Mouse (Mus musculus) forebrain, postnatal 0 days (tissue): ENCODE measurements around the gene Prm3. TPM values are rescaled to one million over a fixed set of nuclear protein-coding genes. Genes with fewer than 3 reads are reported as not detected.
A peak's percentile ranks its signal among the peaks of the same experiment; 100 is the strongest.

Source experiments
- ATAC-seq: fragments of 200-750 bp; cut with Nextera tagmentation; 2 replicates; pipeline ENCODE4 v1.8.0; 2017; ENCODE audit warnings: mild to moderate bottlenecking, moderate library complexity
- DNase-seq: peaks from one replicate; pipeline ENCODE4 v3.0.0-alpha.2; 2015
- H3K27ac ChIP-seq: fragments of 300-500 bp; sonication (generic); 2 replicates; pipeline ENCODE4 v1.5.1; 2014; ENCODE audit warnings: low read depth, mild to moderate bottlenecking, antibody characterized with exemption, low read length, moderate library complexity, mixed read lengths
- H3K27me3 ChIP-seq: fragments of 300-500 bp; sonication (generic); 2 replicates; pipeline ENCODE4 v1.6.1; 2014; ENCODE audit warnings: mild to moderate bottlenecking, low read length, mixed read lengths; ENCODE audit not compliant: insufficient read depth
- H3K36me3 ChIP-seq: fragments of 300-500 bp; sonication (generic); 2 replicates; pipeline ENCODE4 v1.6.1; 2014; ENCODE audit warnings: mild to moderate bottlenecking, moderate library complexity; ENCODE audit not compliant: insufficient read depth
- H3K4me1 ChIP-seq: fragments of 300-500 bp; sonication (generic); 2 replicates; pipeline ENCODE4 v1.6.1; 2014; ENCODE audit warnings: antibody characterized with exemption; ENCODE audit not compliant: insufficient read depth
- H3K4me2 ChIP-seq: fragments of 300-500 bp; sonication (generic); 2 replicates; pipeline ENCODE4 v1.6.1; 2014; ENCODE audit warnings: low read depth, mild to moderate bottlenecking, moderate library complexity
- H3K4me3 ChIP-seq: fragments of 300-500 bp; sonication (generic); 2 replicates; pipeline ENCODE4 v1.5.1; 2014; ENCODE audit warnings: low read depth, low read length, mixed read lengths
- H3K9ac ChIP-seq: fragments of 300-500 bp; sonication (generic); 2 replicates; pipeline ENCODE4 v1.6.1; 2014; ENCODE audit warnings: mild to moderate bottlenecking
- H3K9me3 ChIP-seq: fragments of 300-500 bp; sonication (generic); 2 replicates; pipeline ENCODE4 v1.6.1; 2016; ENCODE audit warnings: low read length
- CTCF ChIP-seq: sonication (generic); IDR thresholded peaks from 2 replicates; pipeline ENCODE4 v1.5.1; 2016; ENCODE audit warnings: antibody characterized with exemption, control low read depth, low read depth
- WGBS: fragments of 180-500 bp; shearing (Covaris S2); extraction: QIAGEN DNeasy Blood & Tissue Kit; methylation state at CpG from one replicate; pipeline ENCODE4 v1.1.7; 2014; 5-methylcytosine and 5-hydroxymethylcytosine counted together
- polyA plus RNA-seq: library from polyadenylated mRNA; unstranded; fragments of >200 nt; fragmentation: Nextera tagmentation; extraction: Ambion mirVana; gene quantifications from 2 replicates; pipeline ENCODE4 v1.2.1, GENCODE M21; 2015
- total RNA-seq: library from RNA; depleted of rRNA; stranded (reverse); fragments of >200 nt; gene quantifications from 2 replicates; pipeline ENCODE4 v1.2.3, GENCODE M21; 2014; rRNA removed

Prm3 gene
- total and polyA plus RNA-seq, 2 experiments from 2014 or later: not detected

GRCm38 (mm10) chr16:10761182-10761581, 29.5 kb downstream of the Prm3 start:
- no peak overlapping the region for H3K4me3 ChIP-seq
- DNase-seq (no peak), ATAC-seq (no peak)
- no peak overlapping the region for H3K4me2 ChIP-seq
- no peaks in the 10 kb centered on the region for H3K27me3 ChIP-seq
- WGBS: 81% methylated on average over 8 of the region's 8 CpGs
- H3K9ac ChIP-seq: no peak overlapping the region
- no peaks in the 10 kb centered on the region for H3K9me3 ChIP-seq
- TF ChIP-seq CTCF: no peak
- no peaks in the 10 kb centered on the region for H3K4me1 ChIP-seq
- H3K27ac ChIP-seq: no peak overlapping the region
- no peaks in the 10 kb centered on the region for H3K36me3 ChIP-seq

- TF ChIP-seq CTCF: no peak
- DNase-seq: no peak
- Histone ChIP-seq H3K4me1 (no peaks in the 10 kb centered on the region), H3K4me2 (no peak overlapping the region), H3K9me3 (no peaks in the 10 kb centered on the region), H3K27me3 (no peaks in the 10 kb centered on the region), H3K36me3 (no peaks in the 10 kb centered on the region), H3K27ac (no peak overlapping the region), H3K9ac (no peak overlapping the region), H3K4me3 (no peak overlapping the region)
- 81% methylated on average over 5 of the region's 6 CpGs for WGBS
- ATAC-seq: no peak
Observed at GRCm38 (mm10) chr16:10756168-10756567, 34.5 kb downstream of the Prm3 start.

GRCm38 (mm10) chr16:10754521-10755296, 36.0 kb downstream of the Prm3 start:
- ATAC-seq: no peak

GRCm38 (mm10) chr16:10749824-10750223, 40.9 kb downstream of the Prm3 start:
- 46% methylated on average over 7 of the region's 7 CpGs for WGBS
- H3K4me2 ChIP-seq: no peak overlapping the region
- H3K27ac ChIP-seq: no peak overlapping the region
- no peak overlapping the region for H3K4me3 ChIP-seq
- no peak overlapping the region for H3K9ac ChIP-seq
- H3K36me3 ChIP-seq: no peaks in the 10 kb centered on the region
- peak; percentile 54 for ATAC-seq
- no peak for TF ChIP-seq CTCF
- no peaks in the 10 kb centered on the region for H3K9me3 ChIP-seq
- no peaks in the 10 kb centered on the region for H3K27me3 ChIP-seq
- no peaks in the 10 kb centered on the region for H3K4me1 ChIP-seq
- DNase-seq: peak; percentile 32

More at GRCm38 (mm10) chr16:10754521-10755296, 36.0 kb downstream of the Prm3 start:
- Histone ChIP-seq H3K4me1 (no peaks in the 10 kb centered on the region), H3K36me3 (no peaks in the 10 kb centered on the region), H3K4me3 (no peak overlapping the region), H3K9ac (no peak overlapping the region), H3K4me2 (no peak overlapping the region), H3K9me3 (no peaks in the 10 kb centered on the region), H3K27me3 (no peaks in the 10 kb centered on the region), H3K27ac (no peak overlapping the region)
- no peak for DNase-seq
- TF ChIP-seq CTCF: no peak
- WGBS: 86% methylated on average over 3 of the region's 3 CpGs

DNA sequence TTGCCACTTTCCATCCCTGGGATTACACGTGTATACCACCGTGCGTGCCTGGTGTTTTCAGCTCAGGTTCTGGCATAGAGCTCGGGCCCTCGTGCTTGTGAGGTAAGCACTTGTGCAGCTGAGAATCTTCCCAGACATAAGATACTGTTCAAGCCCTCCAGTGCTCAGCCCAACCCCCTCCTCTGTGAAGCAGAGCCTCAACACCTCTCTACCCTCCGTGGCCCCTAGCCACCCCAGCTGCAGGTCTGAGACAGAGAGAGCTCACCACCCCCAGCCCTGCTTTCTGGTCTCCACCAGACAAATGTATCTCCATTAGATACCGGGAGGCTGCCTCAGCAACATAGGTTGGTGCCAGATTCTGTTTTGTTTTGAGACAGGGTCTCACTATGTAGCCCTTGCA, 41.5 kb downstream of the Prm3 start:
- H3K4me2 ChIP-seq: no peak overlapping the region
- H3K27me3 ChIP-seq: no peaks in the 10 kb centered on the region
- no peak overlapping the region for H3K4me3 ChIP-seq
- H3K27ac ChIP-seq: no peak overlapping the region
- TF ChIP-seq CTCF: no peak
- H3K36me3 ChIP-seq: no peaks in the 10 kb centered on the region
- DNase-seq (no peak), ATAC-seq (0 out of 2 replicates have a peak, but pooled peaks have one; percentile 8)
- H3K9ac ChIP-seq: no peak overlapping the region
- no peaks in the 10 kb centered on the region for H3K4me1 ChIP-seq
- 82% methylated on average over 7 of the region's 7 CpGs for WGBS
- H3K9me3 ChIP-seq: no peaks in the 10 kb centered on the region

DNA sequence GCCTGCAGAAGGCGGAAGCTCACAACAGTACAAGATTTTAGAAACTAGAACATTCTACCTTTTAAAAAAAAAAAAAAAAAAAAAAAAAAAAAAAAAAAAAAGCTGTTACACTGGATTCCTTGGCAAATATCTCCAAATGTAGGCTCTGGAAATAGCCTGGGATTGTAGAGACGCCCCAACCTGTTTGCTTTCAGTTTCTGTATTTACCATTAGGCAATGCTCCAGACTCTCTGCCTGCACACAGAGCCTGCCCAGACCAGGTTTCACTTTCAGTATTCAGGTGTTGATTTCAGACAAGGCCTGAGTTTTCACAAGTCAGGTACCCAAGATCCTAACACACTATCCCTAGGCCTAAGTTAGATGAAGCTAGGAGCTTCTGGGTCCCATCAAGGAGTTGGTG, 49.6 kb downstream of the Prm3 start:
- ATAC-seq (no peak), DNase-seq (no peak)
- no peaks in the 10 kb centered on the region for H3K27me3 ChIP-seq
- no peaks in the 10 kb centered on the region for H3K9me3 ChIP-seq
- no peak for TF ChIP-seq CTCF
- H3K36me3 ChIP-seq: no peaks in the 10 kb centered on the region
- H3K4me2 ChIP-seq: no peak overlapping the region
- no peak overlapping the region for H3K4me3 ChIP-seq
- no peak overlapping the region for H3K9ac ChIP-seq
- H3K27ac ChIP-seq: no peak overlapping the region
- no peaks in the 10 kb centered on the region for H3K4me1 ChIP-seq
- WGBS: 84% methylated on average over 2 of the region's 2 CpGs

Other genes starting within 250 kb of the Prm3 start
- gene Dexi, start 247.9 kb downstream of the Prm3 start, total RNA-seq: 23.9 and 24.6 TPM in 2 replicates
- gene Dexi, start 247.9 kb downstream of the Prm3 start, polyA plus RNA-seq: 16.1 and 16.2 TPM in 2 replicates
- 43.5 and 52.3 TPM in 2 replicates for gene Clec16a, start 245.6 kb downstream of the Prm3 start, total RNA-seq
- 47.6 and 65.8 TPM in 2 replicates for gene Clec16a, start 245.6 kb downstream of the Prm3 start, polyA plus RNA-seq
- gene Socs1, start 5.4 kb downstream of the Prm3 start, total RNA-seq: 1.5 and 4.0 TPM in 2 replicates
- gene Socs1, start 5.4 kb downstream of the Prm3 start, polyA plus RNA-seq: 2.6 and 2.7 TPM in 2 replicates
- gene Tnp2, start 2.3 kb downstream of the Prm3 start, total RNA-seq: not detected in 2 replicates
- not detected in 2 replicates for gene Tnp2, start 2.3 kb downstream of the Prm3 start, polyA plus RNA-seq
- not detected in 2 replicates for gene Prm2, start 5.2 kb upstream of the Prm3 start, total RNA-seq
- gene Prm2, start 5.2 kb upstream of the Prm3 start, polyA plus RNA-seq: not detected in 2 replicates
- gene Prm1, start 14.9 kb upstream of the Prm3 start, total RNA-seq: not detected in 2 replicates
- not detected in 2 replicates for gene Prm1, start 14.9 kb upstream of the Prm3 start, polyA plus RNA-seq
- not detected in 2 replicates for gene Gm11172, start 22.0 kb upstream of the Prm3 start, total RNA-seq
- gene Gm11172, start 22.0 kb upstream of the Prm3 start, polyA plus RNA-seq: not detected in 2 replicates
- gene Rmi2, start 44.1 kb upstream of the Prm3 start, total RNA-seq: 0.69 and 0.76 TPM in 2 replicates
- gene Rmi2, start 44.1 kb upstream of the Prm3 start, polyA plus RNA-seq: 0.30 and 0.35 TPM in 2 replicates